Mouse (Mus musculus) midbrain, embryonic 16.5 days (tissue): ENCODE measurements around the gene Tent5c. TPM values are rescaled to one million over a fixed set of nuclear protein-coding genes. Genes with fewer than 3 reads are reported as not detected.

ENCODE experiments used
- ATAC-seq: fragments of 200-750 bp; cut with Nextera tagmentation; 2 replicates; pipeline ENCODE4 v1.8.0; 2017; ENCODE audit warnings: moderate TSS enrichment
- H3K27ac ChIP-seq: fragments of 300-500 bp; sonication (generic); 2 replicates; pipeline ENCODE4 v1.5.1; 2014; ENCODE audit warnings: mild to moderate bottlenecking, low read length, mixed read lengths
- H3K27me3 ChIP-seq: fragments of 300-500 bp; sonication (generic); 2 replicates; pipeline ENCODE4 v1.6.1; 2014; ENCODE audit warnings: low read depth, low read length, mixed read lengths; ENCODE audit not compliant: control insufficient read depth, insufficient read depth
- H3K36me3 ChIP-seq: fragments of 300-500 bp; sonication (generic); 2 replicates; pipeline ENCODE4 v1.6.1; 2014; ENCODE audit warnings: mild to moderate bottlenecking, low read length, moderate library complexity, mixed read lengths; ENCODE audit not compliant: control insufficient read depth, insufficient read depth
- H3K4me1 ChIP-seq: fragments of 300-500 bp; sonication (generic); 2 replicates; pipeline ENCODE4 v1.6.1; 2014; ENCODE audit warnings: mild to moderate bottlenecking, low read length, mixed read lengths; ENCODE audit not compliant: control insufficient read depth, insufficient read depth
- H3K4me2 ChIP-seq: fragments of 300-500 bp; sonication (generic); 2 replicates; pipeline ENCODE4 v1.6.1; 2014; ENCODE audit warnings: mild to moderate bottlenecking, low read length, mixed read lengths
- H3K4me3 ChIP-seq: fragments of 300-500 bp; sonication (generic); 2 replicates; pipeline ENCODE4 v1.5.1; 2014; ENCODE audit warnings: low read depth, mild to moderate bottlenecking, low read length, moderate library complexity, mixed read lengths
- H3K9ac ChIP-seq: fragments of 300-500 bp; sonication (generic); 2 replicates; pipeline ENCODE4 v1.6.1; 2014; ENCODE audit warnings: low read depth, low read length, mixed read lengths
- H3K9me3 ChIP-seq: fragments of 300-500 bp; sonication (generic); replicated peaks from 2 replicates; pipeline ENCODE4 v1.6.1; 2014; ENCODE audit warnings: mild to moderate bottlenecking, low read length, mixed read lengths; ENCODE audit not compliant: control insufficient read depth, poor library complexity, severe bottlenecking
- WGBS: fragments of 180-500 bp; shearing (Covaris S2); extraction: QIAGEN DNeasy Blood & Tissue Kit; methylation state at CpG from one replicate; pipeline ENCODE4 v1.1.7; 2014; 5-methylcytosine and 5-hydroxymethylcytosine counted together
- polyA plus RNA-seq: library from polyadenylated mRNA; unstranded; fragments of >200 nt; fragmentation: Nextera tagmentation; extraction: Ambion mirVana; gene quantifications from 2 replicates; pipeline ENCODE4 v1.2.1, GENCODE M21; 2015

The Tent5c gene
- polyA plus RNA-seq, 1 experiment from 2014 or later: 3.7 TPM

GRCm38 (mm10) chr3:100495456-100495855 lies 6.3 kb upstream of the Tent5c start:
- no peak for ATAC-seq

GRCm38 (mm10) chr3:100494912-100495311 lies 5.8 kb upstream of the Tent5c start:
- ATAC-seq: no peak
- Histone ChIP-seq H3K4me3 (no peak overlapping the region), H3K9me3 (no peaks in the 10 kb centered on the region), H3K27ac (no peak overlapping the region), H3K9ac (no peak overlapping the region), H3K4me2 (no peak overlapping the region), H3K36me3 (no peaks in the 10 kb centered on the region), H3K4me1 (no peaks in the 10 kb centered on the region), H3K27me3 (peaks cover 4% of the 10 kb centered on the region; the same call in 1 of the 2 replicates)
- 85% methylated on average over 5 of the region's 5 CpGs for WGBS

More at GRCm38 (mm10) chr3:100495456-100495855, 6.3 kb upstream of the Tent5c start:
- H3K36me3 ChIP-seq: no peaks in the 10 kb centered on the region
- H3K9ac ChIP-seq: no peak overlapping the region
- WGBS: 87% methylated on average over 16 of the region's 16 CpGs
- H3K4me1 ChIP-seq: no peaks in the 10 kb centered on the region
- no peak overlapping the region for H3K4me3 ChIP-seq
- H3K9me3 ChIP-seq: no peaks in the 10 kb centered on the region
- no peak overlapping the region for H3K27ac ChIP-seq
- no peaks in the 10 kb centered on the region for H3K27me3 ChIP-seq
- no peak overlapping the region for H3K4me2 ChIP-seq

GRCm38 (mm10) chr3:100490010-100490300 lies 831 bp upstream of the Tent5c start:
- 12% methylated on average over 4 of the region's 4 CpGs for WGBS
- peaks cover 32% of the 10 kb centered on the region for H3K27me3 ChIP-seq
- no peaks in the 10 kb centered on the region for H3K9me3 ChIP-seq
- H3K4me2 ChIP-seq: peak overlapping the region; percentile 99
- no peaks in the 10 kb centered on the region for H3K36me3 ChIP-seq
- no peak overlapping the region for H3K27ac ChIP-seq
- no peak overlapping the region for H3K9ac ChIP-seq
- peaks cover 12% of the 10 kb centered on the region for H3K4me1 ChIP-seq
- no peak for ATAC-seq
- H3K4me3 ChIP-seq: peak overlapping the region; percentile 83; the same call in 1 of the 2 replicates

GRCm38 (mm10) chr3:100488251-100489132 lies 632 bp downstream of the Tent5c start:
- Histone ChIP-seq H3K27ac (no peak overlapping the region), H3K4me1 (peaks cover 12% of the 10 kb centered on the region), H3K4me3 (peak overlapping the region; percentile 83), H3K27me3 (peaks cover 32% of the 10 kb centered on the region), H3K36me3 (no peaks in the 10 kb centered on the region), H3K9me3 (no peaks in the 10 kb centered on the region), H3K4me2 (peak overlapping the region; percentile 99), H3K9ac (peak overlapping the region; percentile 68)
- peak; percentile 69 for ATAC-seq
- under 1% methylated on average over 61 of the region's 66 CpGs for WGBS

- 75% methylated on average over 2 of the region's 2 CpGs for WGBS
- H3K4me3 ChIP-seq: no peak overlapping the region
- no peak for ATAC-seq
- H3K4me2 ChIP-seq: no peak overlapping the region
- no peaks in the 10 kb centered on the region for H3K36me3 ChIP-seq
- peaks cover 12% of the 10 kb centered on the region for H3K4me1 ChIP-seq
- no peaks in the 10 kb centered on the region for H3K9me3 ChIP-seq
- peaks cover 32% of the 10 kb centered on the region for H3K27me3 ChIP-seq
- no peak overlapping the region for H3K27ac ChIP-seq
- no peak overlapping the region for H3K9ac ChIP-seq
Observed at GRCm38 (mm10) chr3:100487046-100487445, 2.1 kb downstream of the Tent5c start.

- Histone ChIP-seq H3K27ac (no peak overlapping the region), H3K4me1 (peaks cover 12% of the 10 kb centered on the region), H3K36me3 (no peaks in the 10 kb centered on the region), H3K9ac (no peak overlapping the region), H3K27me3 (peaks cover 32% of the 10 kb centered on the region), H3K4me3 (no peak overlapping the region), H3K4me2 (no peak overlapping the region), H3K9me3 (no peaks in the 10 kb centered on the region)
- WGBS: 48% methylated on average over 11 of the region's 11 CpGs
- ATAC-seq: no peak
Observed at GRCm38 (mm10) chr3:100485390-100486132, 3.6 kb downstream of the Tent5c start.

GRCm38 (mm10) chr3:100482971-100483610 lies 6.0 kb downstream of the Tent5c start:
- Histone ChIP-seq H3K9me3 (no peaks in the 10 kb centered on the region), H3K27ac (no peak overlapping the region), H3K27me3 (peaks cover 18% of the 10 kb centered on the region), H3K9ac (no peak overlapping the region), H3K4me3 (no peak overlapping the region), H3K4me2 (no peak overlapping the region), H3K36me3 (no peaks in the 10 kb centered on the region), H3K4me1 (peaks cover 2% of the 10 kb centered on the region)
- 91% methylated on average over 5 of the region's 5 CpGs for WGBS
- no peak for ATAC-seq

- no peaks in the 10 kb centered on the region for H3K4me1 ChIP-seq
- no peaks in the 10 kb centered on the region for H3K9me3 ChIP-seq
- 72% methylated on average over 7 of the region's 7 CpGs for WGBS
- no peak overlapping the region for H3K27ac ChIP-seq
- H3K36me3 ChIP-seq: no peaks in the 10 kb centered on the region
- no peak overlapping the region for H3K4me3 ChIP-seq
- no peak for ATAC-seq
- H3K4me2 ChIP-seq: no peak overlapping the region
- no peak overlapping the region for H3K9ac ChIP-seq
- peaks cover 14% of the 10 kb centered on the region for H3K27me3 ChIP-seq
Observed at GRCm38 (mm10) chr3:100482324-100482911, 6.7 kb downstream of the Tent5c start.
